Mouse (Mus musculus) heart, postnatal 0 days (tissue): ENCODE data around the gene Rbfox2. TPM values are rescaled to one million over a fixed set of nuclear protein-coding genes. Genes with fewer than 3 reads are reported as not detected.

Source experiments
- ATAC-seq: fragments of 200-750 bp; cut with Nextera tagmentation; 2 replicates; pipeline ENCODE4 v1.8.0; 2017; ENCODE audit warnings: low read depth, moderate number of reproducible peaks, moderate library complexity; ENCODE audit not compliant: insufficient read depth
- DNase-seq: peaks from one replicate; pipeline ENCODE4 v3.0.0-alpha.2; 2016; ENCODE audit warnings: low spot score
- H3K27ac ChIP-seq: fragments of 300-500 bp; sonication (generic); 2 replicates; pipeline ENCODE4 v1.5.1; 2014; ENCODE audit warnings: low read depth, mild to moderate bottlenecking
- H3K27me3 ChIP-seq: fragments of 300-500 bp; sonication (generic); 2 replicates; pipeline ENCODE4 v1.6.1; 2014; ENCODE audit warnings: low read length, mixed read lengths; ENCODE audit not compliant: control insufficient read depth, insufficient read depth
- H3K36me3 ChIP-seq: fragments of 300-500 bp; sonication (generic); replicated peaks from 2 replicates; pipeline ENCODE4 v1.6.1; 2014; ENCODE audit warnings: low read length, mixed read lengths; ENCODE audit not compliant: control insufficient read depth, insufficient read depth
- H3K4me1 ChIP-seq: fragments of 300-500 bp; sonication (generic); 2 replicates; pipeline ENCODE4 v1.6.1; 2014; ENCODE audit warnings: antibody characterized with exemption; ENCODE audit not compliant: control insufficient read depth, insufficient read depth
- H3K4me2 ChIP-seq: fragments of 300-500 bp; sonication (generic); 2 replicates; pipeline ENCODE4 v1.6.1; 2014; ENCODE audit warnings: low read depth, mild to moderate bottlenecking, low read length, moderate library complexity
- H3K4me3 ChIP-seq: fragments of 300-500 bp; sonication (generic); 2 replicates; pipeline ENCODE4 v1.5.1; 2014; ENCODE audit warnings: low read depth, low read length
- H3K9ac ChIP-seq: fragments of 300-500 bp; sonication (generic); replicated peaks from 2 replicates; pipeline ENCODE4 v1.6.1; 2014; ENCODE audit warnings: low read depth, low read length, mixed read lengths
- H3K9me3 ChIP-seq: fragments of 300-500 bp; sonication (generic); replicated peaks from 2 replicates; pipeline ENCODE4 v1.6.1; 2016; ENCODE audit warnings: low read length; ENCODE audit not compliant: control insufficient read depth
- CTCF ChIP-seq: IDR thresholded peaks from 2 replicates; pipeline ENCODE4 v1.5.1; 2016; ENCODE audit warnings: antibody characterized with exemption, control low read depth, low read depth
- EP300 ChIP-seq: IDR thresholded peaks from 2 replicates; pipeline ENCODE4 v1.6.1; 2016; ENCODE audit warnings: antibody characterized with exemption, low read depth
- WGBS: fragments of 180-500 bp; shearing (Covaris S2); extraction: QIAGEN DNeasy Blood & Tissue Kit; methylation state at CpG from one replicate; pipeline ENCODE4 v1.1.7; 2014; 5-methylcytosine and 5-hydroxymethylcytosine counted together
- polyA plus RNA-seq: library from polyadenylated mRNA; unstranded; fragments of >200 nt; fragmentation: Nextera tagmentation; extraction: Ambion mirVana; gene quantifications from 2 replicates; pipeline ENCODE4 v1.2.1, GENCODE M21; 2015
- total RNA-seq: library from RNA; depleted of rRNA; stranded (reverse); fragments of >200 nt; gene quantifications from 2 replicates; pipeline ENCODE4 v1.2.3, GENCODE M21; 2014; ENCODE audit warnings: low replicate concordance

The Rbfox2 gene
- total and polyA plus RNA-seq, 2 experiments from 2014 or later = 49.1 to 143 TPM

DNA sequence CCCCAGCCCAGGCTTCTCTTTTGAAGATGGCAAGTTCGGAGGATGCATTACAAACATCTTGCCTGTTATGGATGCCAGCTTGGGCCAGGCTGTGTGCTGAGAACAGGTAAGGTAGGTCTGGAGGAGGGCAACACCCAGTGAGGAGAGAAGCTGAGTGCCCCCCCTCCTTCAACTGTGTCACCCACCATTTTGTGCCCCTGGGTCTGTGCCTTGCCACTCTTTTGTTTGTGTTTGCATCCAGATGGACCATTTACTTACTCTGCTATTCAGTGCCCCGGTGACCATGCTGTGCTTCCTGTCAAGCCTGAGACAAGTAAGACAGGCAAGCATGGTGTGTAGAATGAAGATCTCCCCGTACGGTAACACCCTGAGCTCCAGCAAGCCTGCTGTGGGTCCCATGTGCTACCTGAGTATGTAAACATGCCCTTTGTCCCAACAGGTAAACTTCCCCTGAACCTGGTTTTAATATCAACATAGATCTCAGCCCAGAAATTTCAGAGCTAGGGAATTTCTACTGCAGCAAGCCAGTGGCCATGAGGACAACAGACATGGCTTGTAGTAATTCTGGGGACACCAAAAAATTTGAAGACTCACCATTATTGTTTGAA, 234.1 kb downstream of the Rbfox2 start:
- Histone ChIP-seq H3K9me3 (no peaks in the 10 kb centered on the region), H3K4me1 (peaks cover 3% of the 10 kb centered on the region; the same call in 1 of the 2 replicates), H3K4me2 (no peak overlapping the region), H3K27ac (no peak overlapping the region), H3K4me3 (no peak overlapping the region), H3K9ac (no peak overlapping the region), H3K36me3 (peaks cover 20% of the 10 kb centered on the region), H3K27me3 (no peaks in the 10 kb centered on the region)
- DNase-seq (no peak), ATAC-seq (no peak)
- TF ChIP-seq CTCF (no peak), EP300 (no peak)
- WGBS = 84% methylated on average over 4 of the region's 4 CpGs

DNA sequence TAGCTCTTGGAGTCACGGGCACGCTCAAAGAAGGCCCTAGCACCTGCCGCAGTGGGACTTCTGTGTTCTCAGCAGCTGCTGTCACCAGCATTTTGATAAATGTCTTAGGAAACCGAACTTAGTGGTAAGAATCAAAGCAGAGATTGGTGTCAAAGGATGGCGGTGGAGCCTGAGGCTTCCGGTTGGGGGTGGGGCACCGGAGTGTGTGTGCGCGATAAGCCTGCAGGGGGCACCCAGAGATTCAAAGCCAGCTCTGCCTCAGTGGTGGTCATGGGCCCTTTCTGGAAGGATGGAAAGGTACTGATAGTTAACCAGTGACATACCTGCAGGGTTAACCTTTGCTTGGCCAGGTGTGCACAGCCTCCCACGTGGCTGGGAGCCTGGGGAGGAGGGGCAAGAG, 235.3 kb downstream of the Rbfox2 start:
- ATAC-seq = no peak
- Histone ChIP-seq H3K4me2 (peak overlapping the region; percentile 13; the same call in 1 of the 2 replicates), H3K9me3 (no peaks in the 10 kb centered on the region), H3K27ac (no peak overlapping the region), H3K9ac (no peak overlapping the region), H3K4me3 (no peak overlapping the region), H3K36me3 (peaks cover 8% of the 10 kb centered on the region; the same call in 1 of the 2 replicates), H3K27me3 (no peaks in the 10 kb centered on the region), H3K4me1 (peaks cover 3% of the 10 kb centered on the region; the same call in 1 of the 2 replicates)
- no peak for DNase-seq
- TF ChIP-seq EP300 = no peak
- peak; percentile 44 for TF ChIP-seq CTCF
- WGBS = 18% methylated on average over 10 of the region's 10 CpGs

DNA sequence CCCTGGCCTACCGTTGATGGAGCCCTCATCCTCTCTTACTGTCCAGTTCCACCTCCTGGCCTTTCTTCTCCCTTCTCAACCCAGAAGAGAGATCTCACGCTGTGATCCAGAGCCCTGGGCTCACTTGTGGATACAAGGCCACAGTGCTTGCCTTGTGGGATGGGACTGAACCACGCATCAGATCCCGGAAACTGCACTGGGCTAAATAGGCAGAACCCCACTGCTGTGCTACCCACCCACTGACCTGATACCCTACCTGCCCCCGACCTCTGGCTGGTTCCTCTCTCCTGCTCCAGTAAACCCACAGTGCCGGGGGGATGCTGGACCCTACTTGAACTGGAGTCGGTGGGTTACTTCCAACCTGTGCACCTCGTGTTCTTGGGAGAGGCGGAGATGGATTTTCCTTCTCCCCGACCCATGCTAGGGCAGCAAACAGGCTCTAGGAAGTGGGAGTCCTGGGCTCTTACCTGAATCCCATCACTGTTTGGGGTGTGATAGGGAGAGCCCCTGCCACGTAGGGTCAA, 236.0 kb downstream of the Rbfox2 start:
- ATAC-seq (no peak), DNase-seq (no peak)
- Histone ChIP-seq H3K27me3 (no peaks in the 10 kb centered on the region), H3K9ac (no peak overlapping the region), H3K27ac (no peak overlapping the region), H3K36me3 (peaks cover 6% of the 10 kb centered on the region; the same call in 1 of the 2 replicates), H3K4me1 (peaks cover 3% of the 10 kb centered on the region; the same call in 1 of the 2 replicates), H3K9me3 (no peaks in the 10 kb centered on the region), H3K4me3 (no peak overlapping the region), H3K4me2 (no peak overlapping the region)
- 89% methylated on average over 11 of the region's 11 CpGs for WGBS
- TF ChIP-seq EP300 = no peak
- TF ChIP-seq CTCF = no peak

DNA sequence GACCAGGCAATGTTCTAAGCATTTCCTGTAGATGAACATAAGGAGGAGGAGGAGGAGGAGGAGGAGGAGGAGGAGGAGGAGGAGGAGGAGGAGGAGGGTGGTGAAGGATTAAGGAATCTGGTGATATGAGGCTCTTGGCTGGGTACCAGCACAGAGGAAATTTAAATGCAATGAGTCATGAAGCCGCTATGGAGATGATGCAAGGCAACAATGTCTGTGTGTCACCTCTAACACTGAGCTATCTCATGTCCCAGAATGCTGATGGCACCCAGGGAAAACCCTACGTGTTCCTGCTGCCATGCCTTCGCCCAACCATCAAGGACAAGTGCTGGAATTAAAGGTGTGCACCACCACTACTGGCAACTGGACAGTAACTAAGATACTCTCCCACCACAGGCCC, 237.8 kb downstream of the Rbfox2 start:
- Histone ChIP-seq H3K9ac (no peak overlapping the region), H3K27me3 (no peaks in the 10 kb centered on the region), H3K4me2 (no peak overlapping the region), H3K27ac (peak overlapping the region; percentile 78), H3K4me1 (peaks cover 3% of the 10 kb centered on the region; the same call in 1 of the 2 replicates), H3K4me3 (no peak overlapping the region), H3K9me3 (no peaks in the 10 kb centered on the region), H3K36me3 (no peaks in the 10 kb centered on the region)
- DNase-seq = peak; percentile 70
- WGBS = 47% methylated on average over 3 of the region's 3 CpGs
- no peak for TF ChIP-seq CTCF
- TF ChIP-seq EP300 = no peak
- ATAC-seq = peak; percentile 75

DNA sequence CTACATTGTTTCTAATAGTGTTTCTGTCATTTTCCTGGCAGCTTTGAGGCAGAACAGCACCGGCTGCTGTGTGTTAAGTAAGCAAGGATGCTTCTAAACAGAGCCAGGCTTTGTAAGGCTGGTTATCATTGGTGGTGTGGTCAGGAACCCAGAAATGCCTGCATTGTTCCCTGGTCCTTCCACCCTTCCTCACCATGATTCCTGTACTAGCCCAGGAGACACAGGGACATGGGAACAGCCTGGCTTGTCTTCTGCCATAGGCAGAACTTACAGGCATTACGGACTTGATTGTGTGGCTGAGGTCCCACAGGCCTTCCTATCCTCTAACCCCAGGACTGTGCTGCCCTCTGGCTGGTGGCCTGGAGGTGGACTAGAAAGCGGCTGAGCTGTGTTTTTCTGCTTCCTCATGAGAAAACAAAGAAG, 238.4 kb downstream of the Rbfox2 start:
- Histone ChIP-seq H3K36me3 (no peaks in the 10 kb centered on the region), H3K4me3 (no peak overlapping the region), H3K9me3 (no peaks in the 10 kb centered on the region), H3K27me3 (no peaks in the 10 kb centered on the region), H3K9ac (0 out of 2 replicates have a peak overlapping the region, but pooled peaks have one; percentile 12), H3K4me2 (no peak overlapping the region), H3K4me1 (peaks cover 3% of the 10 kb centered on the region; the same call in 1 of the 2 replicates), H3K27ac (peak overlapping the region; percentile 78)
- 13% methylated on average over 3 of the region's 3 CpGs for WGBS
- DNase-seq = peak; percentile 68
- peak; percentile 63 for ATAC-seq
- TF ChIP-seq EP300 (no peak), CTCF (peak; percentile 64)
